In genomic region chr10:18130276-18130675, GRCm38 (mm10) we compare ENCODE assay signal across 7 mouse cellular contexts.
"Had no signal": no experiment of that assay in that cellular context is flagged by ENCODE, and none has a peak within 500 bp of the region (broad histone marks: within the 10 kb centered on the region; RNA-seq: fewer than 3 reads in every experiment).

No protein-coding gene starts in this region.

- DNase-seq: lung, adult 2 months; lung, postnatal 14 days; lung, postnatal 36 days; right cerebral cortex, postnatal 14 days; thymus, adult 2 months; thymus, postnatal 25 days; thymus, postnatal 4 days had no signal
